Mouse (Mus musculus): ENCODE measurements at regions not wholly inside any gene's neighbourhood (a gene's known extent, or its start where the extent isn't known, plus 50 kb on each side); places are given as distances from the start of the nearest gene placed in this dataset.

DNA sequence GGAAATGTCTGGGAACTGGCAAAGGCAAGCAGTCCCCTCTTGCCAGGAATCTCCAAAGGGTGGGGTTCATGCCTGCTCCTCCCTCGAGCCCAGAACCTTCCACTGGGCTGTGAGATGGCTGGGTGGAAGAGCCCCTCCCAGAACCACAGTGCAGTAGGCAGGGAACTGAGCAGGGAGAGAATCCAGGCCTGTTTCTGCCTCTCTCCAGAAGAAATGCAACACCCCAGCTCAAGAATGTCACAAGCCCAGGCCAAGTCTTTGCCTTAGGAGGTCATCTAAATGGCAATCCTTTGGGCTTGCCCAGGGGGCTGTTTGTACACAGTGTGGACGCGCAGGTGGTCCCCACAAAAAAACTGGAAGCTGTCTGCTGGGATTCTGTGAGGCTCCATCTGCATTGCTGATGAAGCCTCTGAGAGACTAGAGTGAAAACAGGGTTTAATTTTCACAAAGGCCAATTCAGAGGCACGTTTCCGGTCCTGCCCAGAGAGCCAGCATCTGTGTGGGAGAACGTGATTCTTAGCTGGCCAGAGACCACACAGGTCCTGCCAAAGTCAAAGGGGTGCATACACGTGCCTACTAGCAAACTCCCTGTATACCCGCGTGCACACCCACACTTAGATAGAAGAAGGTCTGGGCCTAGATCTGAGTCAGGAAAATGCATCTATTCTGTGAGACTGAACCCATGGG, 129.0 kb downstream of the Hmg20a start:
- DNase-seq = no peak

DNA sequence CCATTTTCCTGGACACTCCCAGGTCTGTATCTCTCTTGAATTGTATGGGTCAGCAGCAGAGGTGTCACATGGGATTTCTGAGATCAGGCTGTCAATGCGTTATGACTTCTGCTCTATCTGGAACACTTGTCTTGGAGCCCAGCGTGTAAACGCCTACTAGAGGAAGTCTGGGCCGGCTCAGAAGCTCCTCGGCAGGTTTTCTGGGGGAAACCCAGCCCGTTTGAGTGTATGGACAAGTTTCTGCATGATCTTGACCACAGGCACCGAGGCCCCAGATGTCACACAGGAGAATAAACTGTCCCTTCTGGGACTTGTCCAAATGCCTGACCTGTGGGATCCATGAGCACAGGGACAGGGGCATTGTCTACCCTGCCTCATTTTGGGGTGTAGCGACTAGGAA, 131.4 kb downstream of the Hmg20a start:
- DNase-seq = peak in 1 of 2 experiments; percentile 13

GRCm38 (mm10) chr9:56550178-56550577, 131.8 kb downstream of the Hmg20a start:
- no peak for DNase-seq

DNA sequence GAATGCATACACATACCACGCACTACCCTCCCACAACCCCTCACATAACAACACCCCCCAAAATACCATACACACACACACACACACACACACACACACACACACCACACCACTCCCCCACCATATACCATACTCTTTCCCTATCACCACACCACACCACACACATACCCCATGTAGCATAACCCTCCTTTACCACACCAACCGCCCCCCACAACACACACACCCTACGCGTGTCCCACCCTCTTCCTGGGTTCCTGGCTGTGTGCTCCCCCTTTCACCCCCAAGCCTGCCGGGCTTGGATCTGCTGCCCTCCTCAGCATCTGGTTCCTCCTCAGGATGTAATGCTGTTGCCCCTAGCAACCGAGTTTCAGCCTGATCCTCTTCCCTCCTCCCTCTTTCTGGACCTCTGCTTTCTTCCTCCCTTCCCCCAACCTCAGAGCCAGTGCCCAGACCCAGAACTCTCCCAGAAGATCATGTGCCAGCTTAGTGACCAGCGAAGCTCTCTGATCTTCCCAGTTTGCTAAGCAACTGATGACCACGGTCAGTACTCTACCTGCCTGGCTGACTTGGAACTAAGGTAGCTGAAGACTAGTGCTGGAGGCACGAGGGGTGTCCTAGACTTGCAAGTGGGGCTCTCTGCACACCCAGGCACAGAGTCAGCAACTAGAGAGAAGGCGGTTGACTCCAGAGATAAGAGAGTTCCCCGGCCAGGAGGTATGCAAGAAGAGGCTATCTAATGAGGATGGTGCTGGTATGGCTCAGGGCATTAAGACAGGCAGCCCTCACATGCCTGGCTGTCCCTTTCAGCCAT, 133.2 kb downstream of the Hmg20a start:
- no peak for DNase-seq

GRCm38 (mm10) chr9:56552187-56552686, 133.8 kb downstream of the Hmg20a start:
- no peak for DNase-seq

DNA sequence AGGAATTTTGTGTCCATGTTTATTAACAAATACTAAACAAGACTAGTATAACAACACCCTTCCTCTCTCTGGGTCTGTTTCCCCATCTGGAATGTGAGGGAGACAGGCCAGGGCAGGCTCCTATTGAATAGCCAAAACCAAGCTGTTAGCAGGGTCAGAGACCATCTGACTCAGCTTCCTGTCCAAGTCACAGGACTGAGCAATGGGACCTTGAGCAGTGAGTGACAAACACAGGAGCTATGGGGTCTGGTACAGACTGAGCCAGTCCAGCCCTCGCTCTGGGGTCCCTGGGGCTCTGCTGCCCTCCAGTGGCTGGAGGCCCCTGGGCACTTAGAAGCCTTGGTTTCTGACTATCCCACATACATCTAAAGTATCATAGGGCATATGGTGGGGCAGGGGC, 134.4 kb downstream of the Hmg20a start:
- DNase-seq = peak; percentile 71 to 74

- DNase-seq = no peak
Measured at GRCm38 (mm10) chr9:56553626-56554025, 135.2 kb downstream of the Hmg20a start.

- DNase-seq = no peak
Measured at GRCm38 (mm10) chr9:56554096-56554495, 135.7 kb downstream of the Hmg20a start.

DNA sequence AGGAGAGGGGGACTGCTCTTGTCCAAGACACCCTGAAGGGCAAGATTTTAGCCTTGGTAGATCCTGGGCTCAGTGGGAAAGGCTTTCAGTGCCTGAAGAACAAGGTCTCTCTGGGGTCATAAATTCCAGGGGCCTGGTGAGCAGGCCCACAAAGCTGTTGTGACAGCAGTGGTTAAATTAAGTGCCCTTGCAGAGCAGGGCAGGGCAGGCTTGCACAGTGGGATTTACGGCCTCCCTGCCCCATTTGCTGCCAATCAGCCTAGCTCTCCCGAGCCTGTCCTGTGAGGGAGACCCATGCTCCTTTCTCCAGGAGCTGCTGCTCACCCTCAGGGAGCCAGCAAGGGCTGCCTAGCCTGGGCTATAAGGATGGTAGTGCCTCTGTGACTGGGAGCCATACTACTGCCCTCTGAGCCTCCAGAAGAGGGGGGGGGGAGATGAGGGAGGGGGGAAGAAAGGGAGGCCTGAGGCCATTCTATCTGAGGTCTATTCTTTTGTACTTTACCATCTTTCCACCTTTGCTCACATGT, 141.3 kb downstream of the Hmg20a start:
- no peak for DNase-seq

DNA sequence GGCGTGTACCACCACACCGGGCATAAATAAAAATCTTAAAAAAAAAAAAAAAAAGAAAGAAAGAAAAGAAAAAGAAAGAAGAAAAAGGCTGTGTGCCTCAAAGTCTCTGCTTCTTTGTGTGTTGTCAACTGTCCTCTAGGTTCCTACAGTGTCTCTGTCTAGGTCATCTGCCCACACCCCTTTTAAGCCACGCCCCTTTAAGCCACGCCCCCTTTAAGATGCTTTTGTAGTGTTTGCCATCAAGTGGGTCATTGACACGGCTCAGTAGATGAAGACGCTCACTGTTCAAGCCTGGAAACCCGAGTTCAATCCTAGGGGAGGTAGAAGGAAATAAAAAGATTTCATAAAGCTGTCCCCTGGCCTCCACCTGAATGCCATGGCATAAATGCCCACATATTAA, 144.0 kb downstream of the Hmg20a start:
- DNase-seq = no peak

DNA sequence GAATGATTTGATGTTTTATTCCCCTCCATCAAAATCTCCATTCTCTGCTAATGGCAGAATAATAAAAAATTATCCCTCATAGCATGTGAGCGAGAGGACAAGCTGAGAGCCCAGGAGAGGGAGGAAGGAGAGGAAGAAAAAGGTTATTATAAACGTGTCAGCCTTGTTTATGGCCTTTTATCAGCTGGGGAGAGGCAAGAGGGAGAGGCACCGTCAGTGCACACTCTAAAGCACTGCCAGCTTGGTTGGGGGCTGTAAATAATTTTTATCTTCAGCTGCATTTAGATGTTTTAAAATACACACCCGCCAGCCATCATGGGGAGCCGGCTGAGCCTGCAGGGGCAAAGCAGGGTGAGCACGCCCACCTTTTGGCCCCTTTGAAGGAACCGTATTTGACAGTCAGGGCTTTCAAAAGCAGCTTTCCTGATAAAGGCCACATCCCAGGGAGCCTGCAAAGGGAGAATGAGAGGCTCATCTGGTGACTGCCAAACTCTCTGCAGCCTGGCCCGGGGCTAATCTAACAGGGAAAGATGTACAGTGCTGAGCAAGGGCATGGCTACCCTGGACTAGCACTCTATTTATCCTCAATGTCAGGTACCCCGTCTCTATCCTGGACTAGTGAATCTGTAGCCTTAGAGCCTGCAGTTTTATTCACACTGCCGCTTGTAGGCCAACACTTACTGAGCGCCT, 145.8 kb downstream of the Hmg20a start:
- DNase-seq = no peak

Measured in thymus, postnatal 36 days (tissue).